Mouse (Mus musculus) frontal cortex, adult (tissue): ENCODE results near the gene Gm10354.
"Not testable (repeated sequence)": the region's sequence is repeated elsewhere in the genome, so short reads cannot be mapped to it uniquely, and the experiment has no call there.

Source experiments
- ATAC-seq: cut with Nextera tagmentation; 2 replicates; pipeline ENCODE4 v1.9.2; 2017; ENCODE audit warnings: mild to moderate bottlenecking, moderate library complexity, mixed read lengths; ENCODE audit not compliant: low TSS enrichment

Gm10354 gene

DNA sequence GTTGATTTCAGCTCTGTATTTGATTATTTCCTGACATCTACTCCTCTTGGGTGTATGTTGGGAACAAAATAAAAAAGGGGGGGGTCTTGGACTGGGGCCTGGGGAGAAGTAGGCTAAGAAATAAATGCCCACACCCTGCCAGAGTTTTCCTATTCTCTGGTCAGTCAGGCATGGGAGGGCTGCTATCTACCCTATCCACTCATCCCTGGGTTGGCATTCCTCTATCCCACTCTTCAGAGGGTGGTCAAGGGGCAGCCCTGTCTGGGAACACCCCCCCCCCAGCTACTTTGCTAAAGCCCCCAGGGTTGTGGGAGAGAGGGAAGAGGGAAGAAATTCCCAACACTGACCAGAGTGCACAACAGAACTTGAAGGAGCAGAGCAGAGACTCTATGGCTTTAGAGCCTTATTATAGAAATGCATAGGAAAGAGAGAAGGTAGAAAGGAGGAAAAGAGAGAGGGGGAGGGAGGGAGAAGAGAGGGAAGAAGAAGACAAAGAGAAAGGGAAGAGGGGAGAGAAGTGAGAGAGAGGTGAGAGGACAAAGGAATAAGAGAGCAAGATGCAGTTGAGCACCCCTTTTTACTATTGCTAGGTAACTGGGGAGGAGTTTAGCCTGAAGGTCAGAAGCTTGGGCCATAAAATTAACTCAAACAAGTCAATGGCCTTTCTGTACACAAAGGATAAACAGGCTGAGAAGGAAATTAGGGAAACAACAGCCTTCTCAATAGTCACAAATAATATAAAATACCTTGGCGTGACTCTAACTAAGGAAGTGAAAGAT lies 22.6 kb downstream of the Gm10354 start:
- ATAC-seq, result not testable (repeated sequence)

DNA sequence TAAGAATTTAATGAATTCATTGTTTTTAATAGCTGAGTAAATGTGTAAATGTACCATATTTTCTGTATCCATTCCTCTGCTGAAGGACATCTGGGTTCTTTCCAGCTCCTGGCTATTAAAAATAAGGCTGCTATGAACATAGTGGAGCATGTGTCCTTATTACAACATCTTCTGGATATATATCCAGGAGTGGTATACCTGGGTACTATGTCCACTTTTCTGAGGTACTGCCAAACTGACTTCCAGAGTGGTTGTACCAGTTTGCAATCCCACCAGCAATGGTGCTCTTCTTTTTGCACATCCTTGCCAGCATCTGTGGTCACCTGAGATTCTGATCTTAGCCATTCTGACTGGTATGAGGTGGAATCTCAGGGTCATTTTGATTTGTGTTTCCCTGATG lies 25.1 kb downstream of the Gm10354 start:
- ATAC-seq, result not testable (repeated sequence)

DNA sequence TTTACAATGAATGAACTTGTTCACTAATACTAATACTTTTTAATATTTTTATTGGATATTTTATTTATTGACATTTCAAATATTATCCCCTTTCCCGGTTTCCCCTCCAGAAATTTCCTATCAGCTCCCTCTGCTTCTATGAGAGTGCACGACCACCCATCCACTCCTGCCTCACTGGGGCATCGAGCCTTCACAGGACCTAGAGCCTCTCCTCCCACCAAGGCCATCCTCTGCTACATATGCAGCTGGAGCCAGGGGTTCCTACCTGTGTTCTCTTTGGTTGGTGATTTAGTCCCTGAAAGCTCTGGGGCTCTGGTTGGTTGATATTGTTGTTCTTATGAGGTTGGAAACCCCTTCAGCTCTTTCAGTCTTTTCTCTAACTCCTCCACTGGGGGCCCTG lies 26.0 kb downstream of the Gm10354 start:
- ATAC-seq, result not testable (repeated sequence)

DNA sequence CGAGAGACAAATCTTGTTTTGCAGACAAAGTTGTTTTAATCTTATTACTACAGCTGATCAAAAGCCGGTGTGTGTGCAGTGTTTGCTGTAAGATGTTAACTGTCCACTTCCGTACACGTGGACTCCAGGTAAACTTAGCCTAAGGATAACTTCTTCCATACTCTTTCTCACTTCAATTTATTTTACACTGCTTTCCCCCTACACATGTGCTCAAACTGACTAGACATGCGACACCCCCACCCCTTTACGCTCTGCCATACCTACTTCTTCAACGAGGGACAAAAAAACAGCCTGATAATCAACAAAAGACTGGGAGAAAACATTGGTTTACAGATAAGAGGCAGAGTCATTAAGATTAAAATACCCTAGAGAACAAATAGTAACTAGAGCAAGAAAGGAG lies 26.9 kb downstream of the Gm10354 start:
- ATAC-seq, result 0 out of 2 replicates have a peak, but pooled peaks have one; percentile 41

DNA sequence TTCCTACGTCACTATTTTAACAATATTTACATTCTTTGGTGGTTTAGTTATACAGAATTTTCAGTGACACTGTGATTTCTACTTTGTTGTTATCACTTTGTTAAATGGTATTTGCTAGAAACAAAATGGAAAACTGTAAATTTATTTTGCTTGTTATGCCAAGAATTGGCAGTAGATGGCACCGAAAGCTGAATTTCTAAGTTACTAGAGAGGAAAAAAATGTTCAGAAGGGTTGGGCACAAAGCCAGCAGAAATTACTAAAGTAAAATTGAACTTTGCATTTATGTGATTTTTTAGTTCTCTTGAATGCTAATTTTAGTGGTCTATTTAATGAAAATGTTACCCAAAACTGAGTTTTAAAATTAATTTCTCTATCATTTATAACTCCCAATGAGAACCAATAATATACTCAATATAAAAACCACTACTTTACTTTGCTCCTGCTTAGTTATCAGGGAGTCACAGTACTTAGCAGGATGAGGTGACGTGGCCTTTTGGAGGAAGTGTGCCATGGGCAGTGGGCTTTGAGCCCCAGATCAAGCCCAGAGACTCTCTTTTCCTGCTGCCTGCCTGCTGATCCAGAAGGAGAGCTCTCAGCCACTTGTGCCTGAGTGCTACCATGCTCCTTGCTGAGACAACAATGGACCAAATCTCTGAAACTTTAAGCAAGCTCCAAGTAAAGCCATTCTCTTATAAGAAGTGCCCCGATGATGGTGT lies 31.1 kb downstream of the Gm10354 start:
- ATAC-seq, result not testable (repeated sequence)

DNA sequence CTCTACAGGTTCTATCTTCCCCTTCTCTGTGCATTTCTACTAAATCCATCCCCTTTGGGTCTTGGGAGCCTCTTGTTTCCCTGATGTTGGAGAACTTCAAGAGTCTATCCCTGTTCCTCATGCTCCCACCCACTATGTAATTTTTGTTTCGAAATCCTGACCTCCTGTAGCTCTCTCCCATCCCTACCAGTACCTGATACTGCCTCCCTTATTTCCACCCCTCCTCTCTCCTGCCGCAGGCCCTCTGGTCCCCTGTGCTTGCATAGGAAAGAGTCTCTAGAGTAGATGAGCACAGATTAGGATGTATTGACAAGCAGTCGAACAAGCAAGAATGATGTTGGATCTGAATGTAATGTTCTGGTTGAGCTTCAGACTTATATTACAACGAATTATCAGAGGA lies 33.2 kb downstream of the Gm10354 start:
- ATAC-seq, result not testable (repeated sequence)

DNA sequence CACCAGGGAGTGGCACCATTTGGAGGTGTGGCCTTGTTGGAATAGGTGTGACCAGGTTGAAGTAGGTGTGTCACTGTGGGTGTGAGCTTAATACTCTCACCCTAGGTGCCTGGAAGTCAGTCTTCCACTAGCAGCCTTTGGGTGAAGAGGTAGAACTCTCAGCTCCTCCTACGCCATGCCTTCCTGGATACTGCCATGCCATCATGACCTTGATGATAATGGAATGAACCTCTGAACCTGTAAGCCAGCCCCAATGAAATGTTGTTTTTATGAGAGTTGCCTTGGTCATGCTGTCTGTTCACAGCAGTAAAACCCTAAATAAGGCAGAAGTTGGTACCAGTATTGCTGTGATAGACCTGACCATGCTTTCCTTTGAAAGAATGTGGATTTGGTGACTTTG lies 37.7 kb downstream of the Gm10354 start:
- not testable (repeated sequence) for ATAC-seq

DNA sequence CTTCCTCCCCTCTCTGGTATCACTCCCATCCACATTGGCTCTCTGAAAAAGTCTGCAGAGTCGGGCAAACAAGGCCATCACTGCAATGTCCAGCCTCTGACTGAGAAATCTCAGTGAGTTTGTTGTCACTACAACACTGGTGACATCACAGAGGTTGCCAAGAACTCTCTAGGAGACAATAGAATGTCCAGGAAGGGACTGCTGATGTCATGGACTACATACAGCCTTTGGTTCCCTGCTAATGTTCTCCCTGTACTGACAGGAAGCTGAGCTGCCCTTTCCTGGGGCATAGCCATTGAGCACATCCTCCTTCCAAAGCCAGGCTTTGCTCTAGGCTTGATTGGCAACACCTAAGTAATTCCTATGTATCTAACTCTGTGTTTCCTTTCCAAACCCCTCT lies 40.4 kb downstream of the Gm10354 start, which contains the start of gene Speer4e:
Gene Speer4e (minus strand): TSS at position 101 of the 400 bp plus-strand sequence.
- not testable (repeated sequence) for ATAC-seq

DNA sequence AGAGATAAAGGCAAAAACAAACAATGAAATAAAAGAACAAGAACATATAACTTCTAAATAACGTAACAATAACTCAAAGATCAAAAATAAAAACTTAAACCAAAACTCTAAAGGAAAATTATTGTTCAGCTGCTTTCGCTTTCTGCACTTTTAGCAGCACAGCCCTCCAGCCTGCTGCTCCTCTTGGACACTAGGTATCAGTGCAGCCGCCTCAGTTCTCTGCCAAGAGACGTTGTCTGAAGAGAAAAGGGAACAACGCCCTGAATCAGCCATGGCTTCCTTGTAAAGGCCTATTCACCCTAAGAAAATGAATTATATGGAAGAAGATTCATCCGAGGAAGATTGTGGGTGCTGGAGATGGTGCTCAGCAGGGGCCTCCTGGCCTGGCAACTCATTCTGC lies 45.0 kb downstream of the Gm10354 start:
- ATAC-seq, result not testable (repeated sequence)

DNA sequence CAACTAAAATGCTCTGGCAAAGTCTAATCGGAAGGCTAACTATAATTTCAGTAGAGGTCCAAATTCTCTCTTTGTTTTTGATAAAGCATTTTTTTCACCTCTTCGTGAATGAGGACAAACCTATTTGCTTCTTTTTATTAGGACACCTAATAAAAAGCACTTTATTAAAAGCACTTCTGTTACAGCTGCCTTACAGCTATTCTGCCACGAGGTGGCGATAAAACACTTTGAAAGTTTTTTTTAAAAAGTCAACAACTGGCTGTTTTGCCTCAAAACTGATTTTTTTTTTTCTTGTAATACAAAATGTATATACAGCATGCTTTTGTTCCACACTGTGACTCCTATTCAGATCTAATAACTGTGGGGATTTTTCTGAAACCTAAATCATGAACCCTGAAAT lies 51.7 kb downstream of the Gm10354 start:
- not testable (repeated sequence) for ATAC-seq
